Mouse (Mus musculus) lung, adult 2 months (tissue): ENCODE results near the gene Gna13.

ENCODE experiments used
- CTCF ChIP-seq: fragments of 200-500 bp; IDR thresholded peaks from 2 replicates; pipeline ENCODE4 v1.5.1; 2011; ENCODE audit warnings: mild to moderate bottlenecking, low read length, control low read depth; ENCODE audit not compliant: insufficient read depth
- POLR2A ChIP-seq: fragments of 200-500 bp; IDR thresholded peaks from 2 replicates; pipeline ENCODE4 v1.6.1; 2011; ENCODE audit warnings: low read depth, mild to moderate bottlenecking, control low read depth, low read length, borderline replicate concordance; ENCODE audit errors: extremely low read depth

DNA sequence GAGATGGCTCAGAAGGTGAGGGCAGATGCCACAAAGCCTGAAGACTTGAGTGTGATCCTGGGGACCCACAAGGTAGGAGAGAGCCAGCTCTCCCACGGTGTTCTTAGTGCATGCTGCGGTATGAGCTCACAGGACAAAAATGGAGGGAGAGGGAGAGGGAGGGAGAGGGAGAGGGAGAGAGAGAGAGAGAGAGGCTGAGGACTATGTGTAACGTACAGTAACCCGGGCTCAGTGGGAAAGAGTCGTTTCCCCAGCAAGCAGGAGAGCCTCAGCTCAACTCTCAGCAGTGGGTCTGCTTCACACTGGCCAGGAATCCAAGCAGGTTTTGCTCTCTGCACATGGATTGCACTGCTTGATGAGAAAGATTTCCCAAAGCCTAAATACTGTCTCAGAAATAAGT is 76.6 kb downstream of the Gna13 start:
- no peak for TF ChIP-seq POLR2A
- TF ChIP-seq CTCF: no peak
